Mouse (Mus musculus): ENCODE data around the gene Ulk2. TPM values are rescaled to one million over a fixed set of nuclear protein-coding genes. Genes with fewer than 3 reads are reported as not detected.

Gene Ulk2
- total RNA-seq (2012; rRNA removed) (7.2 and 9.4 TPM in 2 replicates), polyA plus RNA-seq (2012; ENCODE audit: insufficient read depth in 1 of 2, insufficient read length in 2 of 2, low read depth in 1 of 2, low replicate concordance in 2 of 2, missing spikeins in 1 of 2) (10 to 100 TPM in 1 of 2 experiments, not detected in 1; 10.3 TPM)

GRCm38 (mm10) chr11:61854988-61855411 is at the start of gene Ulk2:
Gene Ulk2 (minus strand): TSS chr11:61855073.
- Histone ChIP-seq H3K9me3 (replicated peaks; ENCODE audit: insufficient read depth, low read length) (no peaks in the 10 kb centered on the region), H3K36me3 (ENCODE audit: control insufficient read depth in 1 of 2, insufficient read depth in 2 of 2, low read length in 2 of 2) (peaks cover 0 to 14% of the 10 kb centered on the region in 2 experiments; a peak in 2 of 4 replicates), H3K27me3 (ENCODE audit: control insufficient read depth in 1 of 2, insufficient read depth in 2 of 2, low read length in 2 of 2) (no peaks in the 10 kb centered on the region), H3K4me3 (ENCODE audit: control insufficient read depth in 1 of 2, insufficient read depth in 1 of 2, low read depth in 2 of 2, low read length in 2 of 2) (peak within 1 kb of the TSS; percentile 69 to 92), H3K9ac (ENCODE audit: control insufficient read depth, low read depth, low read length, poor library complexity, severe bottlenecking) (peak within 1 kb of the TSS; percentile 82), H3K27ac (ENCODE audit: control insufficient read depth, low read depth, low read length) (peak within 1 kb of the TSS; percentile 70), H3K4me1 (ENCODE audit: control insufficient read depth in 1 of 2, insufficient read depth in 2 of 2, low read length in 2 of 2) (peaks cover 0 to 15% of the 10 kb centered on the region in 2 experiments; a peak in 3 of 4 replicates), H3K79me2 (ENCODE audit: control insufficient read depth, insufficient read depth, low read length, poor library complexity) (peaks cover 5% of the 10 kb centered on the region; the same call in 1 of the 2 replicates)
- peak; percentile 95 for DNase-seq (ENCODE audit: low read depth, low spot score)
- TF ChIP-seq MEF2A (IDR thresholded peaks at IDR 0.05; ENCODE audit: extremely low read depth, insufficient replicate concordance, low read depth, low read length, poor library complexity, severe bottlenecking) (no peak), CHD2 (IDR thresholded peaks at IDR 0.05; ENCODE audit: low read length) (no peak), POLR2A (IDR thresholded peaks at IDR 0.05; ENCODE audit: control insufficient read depth in 1 of 2, insufficient read depth in 1 of 2, low read depth in 1 of 2, low read length in 2 of 2, poor library complexity in 1 of 2) (peak; percentile 94 to 99), ZMIZ1 (IDR thresholded peaks at IDR 0.05; ENCODE audit: low read depth, low read length) (peak; percentile 98), BHLHE40 (IDR thresholded peaks at IDR 0.05; ENCODE audit: borderline replicate concordance, low read depth, low read length) (peak; percentile 46; the same call in 1 of the 2 replicates), GABPA (IDR thresholded peaks at IDR 0.05; ENCODE audit: low read depth, low read length) (0 out of 2 replicates have a peak, but pooled peaks have one; percentile 40), ETS1 (IDR thresholded peaks at IDR 0.05; ENCODE audit: low read depth, low read length) (peak; percentile 51; the same call in 1 of the 2 replicates), MAFK (IDR thresholded peaks at IDR 0.05; ENCODE audit: borderline replicate concordance, low read depth, low read length) (peak; percentile 51; the same call in 1 of the 2 replicates), HCFC1 (IDR thresholded peaks at IDR 0.05; ENCODE audit: low read depth, low read length) (peak; percentile 77), CTCF (IDR thresholded peaks at IDR 0.05 in 2 of 3, conservative IDR thresholded peaks at IDR 0.05 in 1 of 3; ENCODE audit: control insufficient read depth in 1 of 3, insufficient read depth in 1 of 3, low read depth in 2 of 3, low read length in 3 of 3, poor library complexity in 1 of 3, severe bottlenecking in 1 of 3) (no peak), MYC (IDR thresholded peaks at IDR 0.05; ENCODE audit: low read depth, low read length) (no peak), JUND (IDR thresholded peaks at IDR 0.05; ENCODE audit: low read depth, low read length) (no peak), ZC3H11A (IDR thresholded peaks at IDR 0.05; ENCODE audit: low read depth, low read length) (no peak), MXI1 (IDR thresholded peaks at IDR 0.05; ENCODE audit: low read depth, low read length) (peak; percentile 48), ELF1 (IDR thresholded peaks at IDR 0.05; ENCODE audit: low read depth, low read length) (0 out of 2 replicates have a peak, but pooled peaks have one; percentile 52), KAT2A (conservative IDR thresholded peaks at IDR 0.05; ENCODE audit: low read depth, low read length) (peak; percentile 83), GATA1 (IDR thresholded peaks at IDR 0.05; ENCODE audit: low read depth, low read length) (no peak), ZKSCAN1 (IDR thresholded peaks at IDR 0.05; ENCODE audit: low read depth, low read length) (no peak), POLR2AphosphoS5 (IDR thresholded peaks at IDR 0.05; ENCODE audit: borderline replicate concordance, low read depth, low read length) (no peak), CHD1 (IDR thresholded peaks at IDR 0.05; ENCODE audit: low read depth, low read length) (no peak; the same call in 1 of the 2 replicates), NRF1 (IDR thresholded peaks at IDR 0.05; ENCODE audit: insufficient read depth, low read depth, low read length, poor library complexity, severe bottlenecking) (peak; percentile 70), MYB (IDR thresholded peaks at IDR 0.05; ENCODE audit: low read depth, low read length) (0 out of 2 replicates have a peak, but pooled peaks have one; percentile 38), E2F4 (IDR thresholded peaks at IDR 0.05; ENCODE audit: borderline replicate concordance, low read depth, low read length) (no peak), USF1 (IDR thresholded peaks at IDR 0.05; ENCODE audit: low read depth, low read length) (peak; percentile 41; the same call in 1 of the 2 replicates), ZNF384 (IDR thresholded peaks at IDR 0.05; ENCODE audit: low read depth, low read length) (no peak; the same call in 1 of the 2 replicates), TAL1 (IDR thresholded peaks at IDR 0.05; ENCODE audit: low read length) (no peak), MAZ (IDR thresholded peaks at IDR 0.05; ENCODE audit: low read depth, low read length) (peak; percentile 62; the same call in 1 of the 2 replicates), POLR2AphosphoS2 (IDR thresholded peaks at IDR 0.05; ENCODE audit: low read length) (0 out of 2 replicates have a peak, but pooled peaks have one; percentile 58), UBTF (IDR thresholded peaks at IDR 0.05; ENCODE audit: borderline replicate concordance, insufficient read depth, low read depth, low read length) (peak; percentile 96; the same call in 1 of the 2 replicates), USF2 (IDR thresholded peaks at IDR 0.05; ENCODE audit: borderline replicate concordance in 1 of 2, insufficient read depth in 1 of 2, low read depth in 1 of 2, low read length in 2 of 2) (no peak), SMC3 (IDR thresholded peaks at IDR 0.05; ENCODE audit: low read depth, low read length) (no peak; the same call in 1 of the 2 replicates), TBP (IDR thresholded peaks at IDR 0.05; ENCODE audit: low read depth, low read length) (peak; percentile 94), RAD21 (IDR thresholded peaks at IDR 0.05; ENCODE audit: low read depth, low read length) (no peak), RCOR1 (IDR thresholded peaks at IDR 0.05; ENCODE audit: low read depth, low read length) (0 out of 2 replicates have a peak, but pooled peaks have one; percentile 36), TCF12 (IDR thresholded peaks at IDR 0.05; ENCODE audit: low read depth, low read length) (peak; percentile 82)

All from MEL (cell line).